Mouse (Mus musculus) midbrain, embryonic 14.5 days (tissue): ENCODE data around the gene Hrnr. TPM values are rescaled to one million over a fixed set of nuclear protein-coding genes. Genes with fewer than 3 reads are reported as not detected.

ENCODE experiments used
- ATAC-seq: fragments of 200-750 bp; cut with Nextera tagmentation; 2 replicates; pipeline ENCODE4 v1.8.0; 2017; ENCODE audit warnings: moderate number of reproducible peaks, moderate library complexity; ENCODE audit not compliant: low FRiP score, low TSS enrichment
- DNase-seq: peaks from one replicate; pipeline ENCODE4 v3.0.0-alpha.2; 2015
- H3K27ac ChIP-seq: fragments of 300-500 bp; sonication (generic); replicated peaks from 2 replicates; pipeline ENCODE4 v1.5.1; 2014; ENCODE audit warnings: mild to moderate bottlenecking, low read depth, low read length, moderate library complexity
- H3K27me3 ChIP-seq: fragments of 300-500 bp; sonication (generic); 2 replicates; pipeline ENCODE4 v1.6.1; 2014; ENCODE audit warnings: low read length, control low read depth, mixed read lengths; ENCODE audit not compliant: control insufficient read depth, insufficient read depth
- H3K36me3 ChIP-seq: fragments of 300-500 bp; sonication (generic); 2 replicates; pipeline ENCODE4 v1.6.1; 2014; ENCODE audit warnings: low read length, control low read depth; ENCODE audit not compliant: control insufficient read depth, insufficient read depth
- H3K4me1 ChIP-seq: fragments of 300-500 bp; sonication (generic); 2 replicates; pipeline ENCODE4 v1.6.1; 2014; ENCODE audit warnings: mild to moderate bottlenecking, antibody characterized with exemption, low read length, control low read depth; ENCODE audit not compliant: control insufficient read depth, insufficient read depth
- H3K4me2 ChIP-seq: fragments of 300-500 bp; sonication (generic); 2 replicates; pipeline ENCODE4 v1.6.1; 2014; ENCODE audit warnings: mild to moderate bottlenecking, low read length, moderate library complexity
- H3K4me3 ChIP-seq: fragments of 300-500 bp; sonication (generic); replicated peaks from 2 replicates; pipeline ENCODE4 v1.5.1; 2014; ENCODE audit warnings: low read depth, low read length
- H3K9ac ChIP-seq: fragments of 300-500 bp; sonication (generic); replicated peaks from 2 replicates; pipeline ENCODE4 v1.6.1; 2014; ENCODE audit warnings: mild to moderate bottlenecking, low read length, moderate library complexity
- H3K9me3 ChIP-seq: fragments of 300-500 bp; sonication (generic); 2 replicates; pipeline ENCODE4 v1.6.1; 2016; ENCODE audit warnings: low read length, control low read depth, mixed read lengths; ENCODE audit not compliant: control insufficient read depth
- WGBS: fragments of 180-500 bp; shearing (Covaris S2); extraction: QIAGEN DNeasy Blood & Tissue Kit; methylation state at CpG from one replicate; pipeline ENCODE4 v1.1.7; 2014; 5-methylcytosine and 5-hydroxymethylcytosine counted together
- polyA plus RNA-seq: library from polyadenylated mRNA; unstranded; fragments of >200 nt; fragmentation: Nextera tagmentation; extraction: Ambion mirVana; gene quantifications from 2 replicates; pipeline ENCODE4 v1.2.1, GENCODE M21; 2014

Hrnr gene
- polyA plus RNA-seq, 1 experiment from 2014 or later, result not detected

DNA sequence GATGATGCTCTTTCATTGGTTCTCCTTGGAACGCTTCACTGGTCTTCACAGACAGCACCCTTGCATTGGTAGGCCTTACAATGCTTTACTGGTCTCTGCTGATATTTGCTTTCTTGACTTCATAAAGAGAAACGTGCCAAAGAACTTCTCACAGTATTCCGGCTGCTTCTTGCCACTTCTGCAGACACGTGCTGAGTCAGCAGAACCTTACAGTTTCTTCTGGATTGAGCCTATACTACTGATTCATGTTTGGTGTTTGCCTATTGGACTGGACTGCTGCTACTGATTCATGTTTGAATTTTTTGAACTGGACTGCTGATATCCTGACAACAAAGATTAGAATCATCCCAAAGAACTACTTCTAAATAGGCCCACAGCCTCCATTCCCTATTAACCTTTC is 20.5 kb downstream of the Hrnr start:
- no peaks in the 10 kb centered on the region for H3K27me3 ChIP-seq
- H3K36me3 ChIP-seq, result no peaks in the 10 kb centered on the region
- H3K9me3 ChIP-seq, result no peaks in the 10 kb centered on the region
- no peaks in the 10 kb centered on the region for H3K4me1 ChIP-seq
- DNase-seq (no peak), ATAC-seq (no peak)
- no peak overlapping the region for H3K4me3 ChIP-seq
- H3K4me2 ChIP-seq, result no peak overlapping the region
- 89% methylated on average over 4 of the region's 4 CpGs for WGBS
- no peak overlapping the region for H3K9ac ChIP-seq
- no peak overlapping the region for H3K27ac ChIP-seq

DNA sequence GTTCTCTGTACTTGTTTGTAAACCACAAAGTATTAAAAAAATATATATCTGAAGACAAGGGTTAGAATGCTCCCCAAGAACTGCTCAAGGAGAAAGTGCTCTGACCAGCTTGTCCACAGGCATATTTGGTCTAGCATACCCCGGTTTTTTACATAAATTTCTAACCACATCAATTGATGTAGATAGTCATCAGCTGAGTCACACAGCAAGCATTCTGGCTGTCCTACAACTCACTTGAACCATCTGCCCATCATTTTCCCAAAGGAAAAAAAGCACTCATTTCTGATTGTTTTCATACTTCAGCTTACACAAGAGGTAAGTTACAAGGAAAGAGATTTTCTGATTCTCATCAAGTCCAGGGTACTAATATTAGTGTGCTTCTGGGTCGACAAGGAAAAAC is 27.3 kb downstream of the Hrnr start:
- Histone ChIP-seq H3K4me3 (no peak overlapping the region), H3K4me2 (no peak overlapping the region), H3K9me3 (no peaks in the 10 kb centered on the region), H3K36me3 (no peaks in the 10 kb centered on the region), H3K27me3 (no peaks in the 10 kb centered on the region), H3K27ac (no peak overlapping the region), H3K9ac (no peak overlapping the region), H3K4me1 (no peaks in the 10 kb centered on the region)
- WGBS, result 83% methylated on average over 2 of the region's 2 CpGs
- ATAC-seq (no peak), DNase-seq (no peak)

DNA sequence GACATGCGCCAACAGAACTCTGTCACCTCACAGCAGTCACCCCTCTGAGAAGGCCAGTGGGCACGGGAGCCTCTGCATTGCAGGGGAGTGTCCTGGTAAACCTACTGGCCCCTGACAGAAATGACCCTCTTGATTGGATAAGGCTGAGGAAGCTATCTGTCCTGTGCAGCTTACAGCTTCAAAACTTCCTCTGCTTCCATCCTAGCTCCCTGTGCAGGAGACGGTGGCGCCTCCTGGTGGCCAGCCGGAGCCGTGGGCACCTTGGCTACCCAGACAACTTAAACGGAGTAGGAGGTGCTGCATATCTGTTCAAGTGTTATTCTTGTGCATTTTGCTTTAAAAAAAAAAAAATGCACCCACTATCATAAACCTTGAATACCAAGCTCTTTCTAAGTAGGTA is 40.5 kb downstream of the Hrnr start:
- no peak for ATAC-seq
- Histone ChIP-seq H3K27ac (no peak overlapping the region), H3K9me3 (no peaks in the 10 kb centered on the region), H3K4me3 (no peak overlapping the region), H3K36me3 (no peaks in the 10 kb centered on the region), H3K4me2 (no peak overlapping the region), H3K27me3 (no peaks in the 10 kb centered on the region), H3K9ac (no peak overlapping the region), H3K4me1 (no peaks in the 10 kb centered on the region)
- WGBS, result 19% methylated on average over 7 of the region's 7 CpGs
- peak; percentile 61 for DNase-seq

DNA sequence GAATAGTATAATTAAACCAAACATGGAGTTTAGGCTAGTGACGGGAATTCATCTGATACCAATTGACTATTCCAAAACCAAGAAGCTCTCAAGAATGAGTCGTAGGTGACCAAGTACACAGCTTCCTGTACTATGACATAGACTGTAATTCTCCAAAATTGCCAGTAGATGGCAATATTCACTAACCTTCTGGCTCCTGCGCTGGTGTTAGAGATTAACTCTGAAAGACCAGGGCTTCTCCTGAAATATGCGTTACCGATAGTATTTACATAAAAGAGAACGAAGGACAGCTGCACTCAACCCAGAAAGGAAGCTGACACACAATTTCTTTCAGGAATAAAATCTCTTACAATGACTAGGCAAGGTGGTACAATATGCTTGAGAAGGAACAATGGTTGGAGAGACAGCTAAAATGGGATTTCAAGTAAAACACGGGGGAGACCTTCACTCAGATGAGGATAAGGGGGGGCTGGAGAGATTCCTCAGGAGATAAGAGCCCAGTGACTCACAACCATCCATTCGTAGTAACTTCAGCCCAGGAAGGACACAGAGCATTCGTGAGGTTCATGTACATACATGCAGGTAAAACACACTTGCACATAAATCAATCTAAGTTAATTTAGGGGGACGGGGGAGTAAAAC is 42.5 kb downstream of the Hrnr start:
- no peak overlapping the region for H3K27ac ChIP-seq
- no peaks in the 10 kb centered on the region for H3K4me1 ChIP-seq
- H3K9ac ChIP-seq, result 0 out of 2 replicates have a peak overlapping the region, but pooled peaks have one; percentile 24
- 13% methylated on average over 10 of the region's 10 CpGs for WGBS
- no peaks in the 10 kb centered on the region for H3K9me3 ChIP-seq
- peak overlapping the region; percentile 49 for H3K4me2 ChIP-seq
- H3K4me3 ChIP-seq, result no peak overlapping the region
- ATAC-seq, result peak; percentile 72; the same call in 1 of the 2 replicates
- no peaks in the 10 kb centered on the region for H3K36me3 ChIP-seq
- no peaks in the 10 kb centered on the region for H3K27me3 ChIP-seq
- peak; percentile 87 for DNase-seq

DNA sequence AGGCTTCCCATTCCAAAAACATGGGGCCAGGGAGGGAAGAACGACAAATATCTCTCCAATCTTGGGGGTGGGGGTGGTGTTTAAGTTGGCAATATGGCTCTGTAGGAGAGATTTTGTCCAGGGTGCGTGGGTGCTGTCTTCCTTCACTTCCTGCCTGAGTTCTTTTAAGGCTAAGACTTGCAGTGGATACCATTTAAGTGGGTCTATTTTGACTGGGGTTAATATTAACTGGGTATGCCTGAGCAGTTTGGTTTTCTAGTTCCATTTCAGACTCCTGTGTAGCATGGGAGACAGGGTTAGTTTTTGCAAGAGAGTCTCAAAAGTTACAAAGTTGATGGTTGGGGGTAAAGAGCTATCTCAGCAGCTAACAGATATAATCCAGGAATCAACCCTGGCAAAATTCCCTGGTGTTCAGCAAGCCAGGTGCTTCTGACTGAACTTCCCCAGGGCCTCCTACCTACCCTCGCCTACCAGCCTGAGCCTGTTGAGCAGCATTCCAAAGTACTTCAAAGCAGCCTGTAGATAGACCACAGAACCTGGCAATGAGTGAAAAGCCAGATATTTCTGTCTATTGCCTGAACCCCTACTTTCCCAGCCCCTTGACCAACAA is 47.5 kb downstream of the Hrnr start:
- ATAC-seq (no peak), DNase-seq (no peak)
- WGBS, result 68% methylated on average over 3 of the region's 3 CpGs

DNA sequence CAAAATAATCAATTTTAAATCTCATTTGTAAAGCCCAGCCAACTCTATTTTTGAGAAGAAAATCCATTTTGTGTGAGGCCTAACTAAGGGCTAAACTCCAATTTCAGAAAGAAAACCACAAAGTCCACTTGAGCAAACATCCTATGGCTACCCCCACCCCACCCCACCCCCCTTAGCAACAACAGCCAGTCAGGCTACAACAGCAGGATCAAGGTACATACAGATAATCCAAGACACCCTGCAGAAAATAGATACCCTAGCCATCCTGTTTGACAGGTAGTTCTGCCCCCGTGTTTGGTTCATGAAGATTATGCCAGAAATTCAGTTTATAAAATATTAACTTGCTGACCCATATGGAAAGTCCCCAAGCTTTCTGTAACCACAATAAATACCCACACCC is 48.6 kb downstream of the Hrnr start:
- H3K4me2 ChIP-seq, result no peak overlapping the region
- no peak for ATAC-seq
- 83% methylated on average over 1 of the region's 1 CpGs for WGBS
- no peak overlapping the region for H3K27ac ChIP-seq
- no peak overlapping the region for H3K9ac ChIP-seq
- H3K4me1 ChIP-seq, result no peaks in the 10 kb centered on the region
- H3K36me3 ChIP-seq, result no peaks in the 10 kb centered on the region
- no peak overlapping the region for H3K4me3 ChIP-seq
- no peak for DNase-seq
- H3K9me3 ChIP-seq, result no peaks in the 10 kb centered on the region
- H3K27me3 ChIP-seq, result no peaks in the 10 kb centered on the region

More for the DNA sequence above, 47.5 kb downstream of the Hrnr start:
- H3K4me1 ChIP-seq, result no peaks in the 10 kb centered on the region
- H3K4me2 ChIP-seq, result no peak overlapping the region
- no peaks in the 10 kb centered on the region for H3K27me3 ChIP-seq
- no peak overlapping the region for H3K27ac ChIP-seq
- H3K36me3 ChIP-seq, result no peaks in the 10 kb centered on the region
- H3K9me3 ChIP-seq, result no peaks in the 10 kb centered on the region
- no peak overlapping the region for H3K9ac ChIP-seq
- no peak overlapping the region for H3K4me3 ChIP-seq

DNA sequence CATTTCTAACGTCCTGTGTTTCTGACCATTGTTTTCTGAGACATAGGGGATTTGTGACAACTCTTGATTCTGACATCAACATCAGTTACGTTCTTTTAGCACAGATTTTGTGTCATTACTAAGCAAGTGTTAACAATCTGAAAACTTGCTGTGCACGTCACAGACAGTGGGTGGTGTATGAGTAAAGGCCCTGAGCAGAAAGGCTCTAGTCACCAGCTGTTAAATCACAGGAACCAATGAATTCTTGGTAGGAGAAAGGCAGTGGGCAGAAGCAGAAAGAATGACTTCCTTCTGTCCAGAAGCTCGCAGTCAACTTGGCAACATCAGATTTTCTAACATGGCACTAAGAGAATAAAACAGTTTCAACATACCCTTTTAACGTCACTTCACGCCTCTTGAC is 53.9 kb downstream of the Hrnr start:
- Histone ChIP-seq H3K4me1 (no peaks in the 10 kb centered on the region), H3K9me3 (no peaks in the 10 kb centered on the region), H3K36me3 (no peaks in the 10 kb centered on the region), H3K27me3 (no peaks in the 10 kb centered on the region), H3K4me2 (no peak overlapping the region), H3K27ac (no peak overlapping the region), H3K9ac (no peak overlapping the region), H3K4me3 (no peak overlapping the region)
- 79% methylated on average over 6 of the region's 6 CpGs for WGBS
- ATAC-seq (no peak), DNase-seq (no peak)

DNA sequence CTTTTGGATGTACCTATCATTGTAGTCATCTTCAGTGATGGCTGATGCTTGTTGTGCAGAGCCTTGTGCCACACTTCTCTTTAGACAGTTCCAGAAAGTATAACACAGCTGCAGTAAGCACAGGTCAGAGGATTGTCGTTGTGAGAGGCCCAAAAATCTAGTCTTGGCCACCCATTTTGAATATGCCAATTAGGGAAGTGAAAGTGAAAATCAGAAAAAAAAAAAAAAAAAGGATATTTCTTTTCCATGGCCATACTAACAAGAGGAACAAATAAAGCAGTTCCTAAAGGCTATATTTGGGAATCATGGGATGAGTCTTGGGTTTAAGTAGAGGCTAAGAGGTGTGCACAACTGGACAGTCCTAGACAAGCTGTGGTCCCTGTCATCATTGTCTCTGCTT is 55.6 kb downstream of the Hrnr start:
- Histone ChIP-seq H3K4me3 (no peak overlapping the region), H3K27me3 (no peaks in the 10 kb centered on the region), H3K9ac (no peak overlapping the region), H3K27ac (no peak overlapping the region), H3K36me3 (no peaks in the 10 kb centered on the region), H3K4me2 (no peak overlapping the region), H3K9me3 (no peaks in the 10 kb centered on the region), H3K4me1 (no peaks in the 10 kb centered on the region)
- ATAC-seq, result no peak
- 74% methylated on average over 1 of the region's 1 CpGs for WGBS
- DNase-seq, result no peak

DNA sequence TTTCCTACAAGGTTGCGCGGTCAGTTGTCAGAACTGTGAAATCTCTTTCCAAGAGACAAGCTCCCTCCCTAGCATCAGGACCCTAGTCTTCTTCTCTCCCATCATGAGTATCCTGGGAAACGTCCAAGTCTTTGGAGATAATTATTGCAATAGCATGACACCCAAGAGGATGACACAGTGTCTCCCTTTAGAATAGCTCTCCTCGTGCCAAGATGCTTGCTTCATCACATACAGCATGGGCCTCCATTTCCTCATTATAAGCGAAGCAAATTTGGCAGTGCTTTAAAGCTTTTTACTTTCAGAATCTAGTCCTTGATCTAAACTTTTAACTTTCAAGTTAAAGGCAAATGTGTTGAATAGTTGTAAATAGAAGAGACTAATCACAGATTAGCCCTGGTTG is 56.1 kb downstream of the Hrnr start:
- 91% methylated on average over 5 of the region's 5 CpGs for WGBS
- ATAC-seq (no peak), DNase-seq (no peak)
- no peaks in the 10 kb centered on the region for H3K27me3 ChIP-seq
- no peaks in the 10 kb centered on the region for H3K9me3 ChIP-seq
- H3K4me1 ChIP-seq, result no peaks in the 10 kb centered on the region
- no peak overlapping the region for H3K9ac ChIP-seq
- H3K4me3 ChIP-seq, result no peak overlapping the region
- no peaks in the 10 kb centered on the region for H3K36me3 ChIP-seq
- H3K4me2 ChIP-seq, result no peak overlapping the region
- H3K27ac ChIP-seq, result no peak overlapping the region
